In the genomic region with DNA sequence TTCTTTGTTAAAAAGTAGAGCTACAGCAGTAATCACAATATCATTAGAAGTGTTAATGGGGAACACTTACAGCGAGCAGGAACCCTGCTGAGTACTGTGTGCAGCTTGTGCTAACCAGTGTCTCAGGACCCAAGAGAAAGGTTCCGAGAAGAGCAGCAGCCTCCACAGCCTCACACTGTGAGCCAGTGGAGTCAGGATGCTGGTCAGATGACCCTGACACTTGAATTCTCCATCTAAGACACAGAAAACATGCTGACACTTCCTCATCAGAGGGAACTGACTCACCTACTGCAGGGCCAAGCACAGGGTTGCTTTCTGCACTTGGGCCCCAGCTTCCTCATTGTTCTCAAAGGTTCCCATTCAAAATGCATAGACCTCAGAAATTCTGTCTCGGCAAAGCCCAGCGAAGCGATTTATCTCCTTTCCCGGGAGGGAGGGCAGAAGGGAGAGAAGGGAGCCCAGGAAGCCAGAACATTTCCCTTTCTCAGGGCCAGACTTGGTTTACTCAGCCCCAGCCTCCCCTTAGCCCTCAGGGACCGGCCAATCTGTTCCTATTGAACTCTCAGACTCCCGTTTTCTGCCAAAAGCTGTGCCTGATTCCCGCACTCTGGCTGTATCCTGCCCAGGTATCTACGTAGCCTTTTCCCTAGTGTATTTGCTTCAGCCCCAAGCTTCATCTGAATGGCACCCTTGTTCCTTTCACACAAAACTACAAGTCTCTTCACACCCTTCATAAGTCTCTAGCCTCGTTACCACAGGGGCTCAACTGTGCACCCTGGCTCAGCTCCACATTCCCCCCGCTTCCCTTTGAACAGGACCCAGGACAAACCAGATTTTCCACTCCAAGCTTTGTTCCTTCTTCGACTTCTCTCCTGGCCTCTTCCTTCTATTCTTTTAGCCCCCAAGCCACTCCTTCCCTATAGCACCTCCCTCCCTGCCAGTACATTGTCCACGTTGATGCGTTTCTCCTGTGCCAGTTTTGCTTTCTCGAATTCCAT, we compare ENCODE assay signal across 10 mouse cellular contexts. TPM values are rescaled to one million over a fixed set of nuclear protein-coding genes. Genes with fewer than 3 reads are reported as not detected.
A peak's percentile ranks its signal among the peaks of the same experiment; 100 is the strongest.
DNase-seq lines count a peak whose midpoint lies in the region; ATAC-seq and TF ChIP-seq lines count a peak whose summit lies in the region.
"Had no signal": no experiment of that assay in that cellular context is flagged by ENCODE, and none has a peak within 500 bp of the region (broad histone marks: within the 10 kb centered on the region; RNA-seq: fewer than 3 reads in every experiment).

No protein-coding gene starts in this region.

- no peak for DNase-seq in heart, postnatal 25 days (ENCODE audit: low spot score)
- peak; percentile 4 for DNase-seq in 416B (ENCODE audit: low read depth)
- peak; percentile 40 for DNase-seq in lung, postnatal 25 days (ENCODE audit: low spot score)
- no peak for DNase-seq in retina, embryonic 14.5 days (ENCODE audit: low spot score)
- no peak for DNase-seq in frontal cortex, adult 2 months (ENCODE audit: extremely low spot score in 1 of 2, low spot score in 1 of 2)

- no peaks in the 10 kb centered on the region for H3K36me3 ChIP-seq in heart, embryonic 15.5 days
- H3K36me3 ChIP-seq: limb, embryonic 12.5 days had no signal

- TF ChIP-seq CTCF in bone marrow, adult 2 months (IDR thresholded peaks at IDR 0.05; ENCODE audit: control insufficient read depth, insufficient read depth, low read length): no peak

- 53% methylated on average over 16 of the region's 16 CpGs for WGBS in heart, embryonic 15.5 days
- WGBS in bone marrow, adult 2 months: 51% methylated on average over 16 of the region's 16 CpGs

- H3K27me3 ChIP-seq in heart, embryonic 15.5 days: no peaks in the 10 kb centered on the region
- H3K27me3 ChIP-seq: limb, embryonic 12.5 days had no signal

- H3K4me1 ChIP-seq in heart, embryonic 15.5 days (replicated peaks): peaks cover 26% of the 10 kb centered on the region
- peaks cover 1% of the 10 kb centered on the region; the same call in 1 of the 2 replicates for H3K4me1 ChIP-seq in bone marrow, adult 2 months (ENCODE audit: control insufficient read depth, insufficient read depth, low read length)

- no peak overlapping the region for H3K4me3 ChIP-seq in heart, embryonic 15.5 days
- H3K4me3 ChIP-seq in bone marrow, adult 2 months (replicated peaks; ENCODE audit: control insufficient read depth, low read depth, low read length): no peak overlapping the region
- H3K4me3 ChIP-seq: limb, embryonic 12.5 days had no signal

- no peak overlapping the region for H3K4me2 ChIP-seq in heart, embryonic 15.5 days
- H3K4me2 ChIP-seq: limb, embryonic 12.5 days had no signal

- no peak overlapping the region for H3K9ac ChIP-seq in heart, embryonic 15.5 days
- H3K9ac ChIP-seq: limb, embryonic 12.5 days had no signal

- no peaks in the 10 kb centered on the region for H3K9me3 ChIP-seq in heart, embryonic 15.5 days (replicated peaks)
- H3K9me3 ChIP-seq: limb, embryonic 12.5 days had no signal

- TF ChIP-seq POLR2A in bone marrow, adult 2 months (IDR thresholded peaks at IDR 0.05; ENCODE audit: borderline replicate concordance, control insufficient read depth, low read depth, low read length): no peak

- peak overlapping the region; percentile 21; the same call in 1 of the 2 replicates for H3K27ac ChIP-seq in heart, embryonic 15.5 days
- peak overlapping the region; percentile 73 for H3K27ac ChIP-seq in bone marrow, adult 2 months (ENCODE audit: control insufficient read depth, insufficient read depth, low read depth, low read length, poor library complexity)
- H3K27ac ChIP-seq: limb, embryonic 12.5 days had no signal

- no peak for ATAC-seq in heart, embryonic 15.5 days (replicated peaks; ENCODE audit: insufficient number of reproducible peaks, insufficient read depth, low FRiP score, low read depth)
- no peak for ATAC-seq in activated CD4-positive, CD25-positive, alpha-beta regulatory T cell, adult 4 months
- ATAC-seq: forebrain, embryonic 16.5 days had no signal

- intact Hi-C loops in heart, postnatal 25 days (cut with DNase I): no loop called here

RNA-seq across cellular contexts. Expression of a gene that starts 21.2 kb away (rescaled TPM):
- not detected in 2 replicates for polyA plus RNA-seq in heart, embryonic 15.5 days (2015; fragmentation: Nextera tagmentation; extraction: Ambion mirVana)
- not detected for total RNA-seq in heart, postnatal 25 days (2021)
- not detected in 2 replicates for polyA plus RNA-seq in bone marrow, adult 2 months (2011; ENCODE audit: insufficient read depth, insufficient read length, low replicate concordance, missing spikeins)
- polyA plus RNA-seq in activated CD4-positive, CD25-positive, alpha-beta regulatory T cell, adult 4 months (2017; shearing (Covaris generic)): not detected
- polyA plus RNA-seq in frontal cortex, adult 2 months (2012; rRNA removed): 0.06 and 0.14 TPM in 2 replicates
- polyA plus RNA-seq: forebrain, embryonic 16.5 days; limb, embryonic 12.5 days had no signal

Comparison
In these comparisons a context has a peak if more than half of its experiments do, and no peak if none do; other contexts are left out.
1. DNase-seq: peak in 416B (single experiment) and lung, postnatal 25 days (single experiment); none in heart, postnatal 25 days (single experiment), retina, embryonic 14.5 days (single experiment) and frontal cortex, adult 2 months (0 of 2).